Comparison of ENCODE assay signal across 8 mouse cellular contexts in genomic region chr7:29126173-29126915, GRCm38 (mm10). TPM values are rescaled to one million over a fixed set of nuclear protein-coding genes. Genes with fewer than 3 reads are reported as not detected.
DNase-seq lines count a peak whose midpoint lies in the region; ATAC-seq lines count a peak whose summit lies in the region.

No protein-coding gene starts in this region.

- peak; percentile 12 to 21 for DNase-seq in frontal cortex, postnatal 25 days (ENCODE audit: low spot score in 2 of 2)
- DNase-seq in B cell, adult 2 months: peak; percentile 87 to 90
- peak; percentile 78 for DNase-seq in adrenal gland, postnatal 14 days
- peak; percentile 74 for DNase-seq in forelimb bud, embryonic 11.5 days (ENCODE audit: low read depth, low spot score)
- DNase-seq in kidney, postnatal 25 days: peak; percentile 68 to 81
- DNase-seq in lung, postnatal 25 days (ENCODE audit: low spot score): peak; percentile 80
- peak; percentile 67 to 72 for DNase-seq in spleen, postnatal 36 days (ENCODE audit: low spot score in 2 of 2)

- no peak for ATAC-seq in frontal cortex, adult (ENCODE audit: low TSS enrichment)

RNA-seq across cellular contexts. Expression of gene Ryr1, which starts 1.4 kb away (rescaled TPM):
- 0.11 and 0.19 TPM in 2 replicates for total RNA-seq in adrenal gland, postnatal 14 days (2021)

RNA-seq across cellular contexts. Expression of gene Rasgrp4, which starts 8.3 kb away (rescaled TPM):
- 1.8 and 2.2 TPM in 2 replicates for total RNA-seq in adrenal gland, postnatal 14 days (2021)

RNA-seq across cellular contexts. Expression of gene Fam98c, which starts 29.7 kb away (rescaled TPM):
- total RNA-seq in adrenal gland, postnatal 14 days (2021): 8.0 and 15.8 TPM in 2 replicates

RNA-seq across cellular contexts. Expression of gene Ggn, which starts 43.7 kb away (rescaled TPM):
- total RNA-seq in adrenal gland, postnatal 14 days (2021): 1.1 and 1.2 TPM in 2 replicates

RNA-seq across cellular contexts. Expression of gene Spred3, which starts 43.9 kb away (rescaled TPM):
- total RNA-seq in adrenal gland, postnatal 14 days (2021): 6.6 and 6.9 TPM in 2 replicates

Comparison
In these comparisons a context has a peak if more than half of its experiments do, and no peak if none do; other contexts are left out.
1. DNase-seq: peak in every context shown above with its lines; median percentile 88 in B cell, adult 2 months; 80 in lung, postnatal 25 days; 78 in adrenal gland, postnatal 14 days; 74 in kidney, postnatal 25 days; 74 in forelimb bud, embryonic 11.5 days; 70 in spleen, postnatal 36 days; 16 in frontal cortex, postnatal 25 days.